Mouse (Mus musculus) hindbrain, embryonic 11.5 days (tissue): Measurements from ENCODE around the gene Atg5. TPM values are rescaled to one million over a fixed set of nuclear protein-coding genes. Genes with fewer than 3 reads are reported as not detected.
A peak's percentile ranks its signal among the peaks of the same experiment; 100 is the strongest.

ENCODE experiments used
- ATAC-seq: fragments of 200-750 bp; cut with Nextera tagmentation; 2 replicates; pipeline ENCODE4 v1.8.0; 2017; ENCODE audit warnings: mild to moderate bottlenecking, moderate TSS enrichment, moderate library complexity; ENCODE audit not compliant: low FRiP score
- DNase-seq: peaks from one replicate; pipeline ENCODE4 v3.0.0-alpha.2; 2015; ENCODE audit warnings: low spot score
- H3K27ac ChIP-seq: fragments of 300-500 bp; sonication (generic); 2 replicates; pipeline ENCODE4 v1.5.1; 2014; ENCODE audit warnings: mild to moderate bottlenecking, low read depth, low read length
- H3K27me3 ChIP-seq: fragments of 300-500 bp; sonication (generic); 2 replicates; pipeline ENCODE4 v1.6.1; 2014; ENCODE audit warnings: mild to moderate bottlenecking, low read length, moderate library complexity, mixed read lengths; ENCODE audit not compliant: control insufficient read depth, insufficient read depth
- H3K36me3 ChIP-seq: fragments of 300-500 bp; sonication (generic); 2 replicates; pipeline ENCODE4 v1.6.1; 2014; ENCODE audit warnings: mild to moderate bottlenecking, low read length, moderate library complexity, mixed read lengths; ENCODE audit not compliant: control insufficient read depth, insufficient read depth
- H3K4me1 ChIP-seq: fragments of 300-500 bp; sonication (generic); replicated peaks from 2 replicates; pipeline ENCODE4 v1.6.1; 2014; ENCODE audit warnings: low read length, mixed read lengths; ENCODE audit not compliant: control insufficient read depth, insufficient read depth
- H3K4me2 ChIP-seq: fragments of 300-500 bp; sonication (generic); replicated peaks from 2 replicates; pipeline ENCODE4 v1.6.1; 2014; ENCODE audit warnings: mild to moderate bottlenecking, low read depth, low read length
- H3K4me3 ChIP-seq: fragments of 300-500 bp; sonication (generic); 2 replicates; pipeline ENCODE4 v1.5.1; 2014; ENCODE audit warnings: low read depth, low read length
- H3K9ac ChIP-seq: fragments of 300-500 bp; sonication (generic); 2 replicates; pipeline ENCODE4 v1.6.1; 2014; ENCODE audit warnings: low read depth, low read length
- H3K9me3 ChIP-seq: fragments of 300-500 bp; sonication (generic); 2 replicates; pipeline ENCODE4 v1.6.1; 2016; ENCODE audit warnings: low read length; ENCODE audit not compliant: control insufficient read depth
- WGBS: fragments of 180-500 bp; shearing (Covaris S2); extraction: QIAGEN DNeasy Blood & Tissue Kit; methylation state at CpG from one replicate; pipeline ENCODE4 v1.1.7; 2014; 5-methylcytosine and 5-hydroxymethylcytosine counted together
- polyA plus RNA-seq: library from polyadenylated mRNA; unstranded; fragments of >200 nt; fragmentation: Nextera tagmentation; extraction: Ambion mirVana; gene quantifications from 2 replicates; pipeline ENCODE4 v1.2.1, GENCODE M21; 2014

The Atg5 gene
- polyA plus RNA-seq, 1 experiment from 2014 or later: 58.7 TPM

- Histone ChIP-seq H3K36me3 (no peaks in the 10 kb centered on the region), H3K9me3 (no peaks in the 10 kb centered on the region), H3K4me2 (peak overlapping the region; percentile 53), H3K27ac (no peak overlapping the region), H3K9ac (no peak overlapping the region), H3K4me3 (peak overlapping the region; percentile 80), H3K27me3 (no peaks in the 10 kb centered on the region), H3K4me1 (no peaks in the 10 kb centered on the region)
- DNase-seq (no peak), ATAC-seq (no peak)
- WGBS: 65% methylated on average over 2 of the region's 2 CpGs
These were observed 1.1 kb downstream of the Atg5 start for GRCm38 (mm10) chr10:44269211-44269610.

GRCm38 (mm10) chr10:44282323-44282722 is 14.2 kb downstream of the Atg5 start:
- no peak overlapping the region for H3K27ac ChIP-seq
- WGBS: 87% methylated on average over 1 of the region's 1 CpGs
- no peak overlapping the region for H3K4me3 ChIP-seq
- DNase-seq: no peak
- no peaks in the 10 kb centered on the region for H3K27me3 ChIP-seq
- H3K4me1 ChIP-seq: no peaks in the 10 kb centered on the region
- H3K9me3 ChIP-seq: no peaks in the 10 kb centered on the region
- H3K36me3 ChIP-seq: no peaks in the 10 kb centered on the region
- H3K9ac ChIP-seq: no peak overlapping the region
- ATAC-seq: no peak
- no peak overlapping the region for H3K4me2 ChIP-seq

GRCm38 (mm10) chr10:44285106-44285505 is 16.9 kb downstream of the Atg5 start:
- Histone ChIP-seq H3K9ac (no peak overlapping the region), H3K4me3 (no peak overlapping the region), H3K9me3 (no peaks in the 10 kb centered on the region), H3K27me3 (no peaks in the 10 kb centered on the region), H3K4me2 (no peak overlapping the region), H3K27ac (no peak overlapping the region), H3K36me3 (no peaks in the 10 kb centered on the region), H3K4me1 (no peaks in the 10 kb centered on the region)
- WGBS: 79% methylated on average over 1 of the region's 1 CpGs
- DNase-seq (no peak), ATAC-seq (no peak)

GRCm38 (mm10) chr10:44285935-44286334 is 17.8 kb downstream of the Atg5 start:
- Histone ChIP-seq H3K27me3 (no peaks in the 10 kb centered on the region), H3K4me3 (no peak overlapping the region), H3K27ac (no peak overlapping the region), H3K9ac (no peak overlapping the region), H3K36me3 (no peaks in the 10 kb centered on the region), H3K9me3 (no peaks in the 10 kb centered on the region), H3K4me1 (no peaks in the 10 kb centered on the region), H3K4me2 (no peak overlapping the region)
- DNase-seq: no peak
- ATAC-seq: no peak
- 94% methylated on average over 4 of the region's 4 CpGs for WGBS

- H3K27ac ChIP-seq: no peak overlapping the region
- DNase-seq (no peak), ATAC-seq (no peak)
- H3K27me3 ChIP-seq: no peaks in the 10 kb centered on the region
- no peaks in the 10 kb centered on the region for H3K36me3 ChIP-seq
- no peaks in the 10 kb centered on the region for H3K4me1 ChIP-seq
- H3K9me3 ChIP-seq: no peaks in the 10 kb centered on the region
- H3K4me3 ChIP-seq: no peak overlapping the region
- WGBS: 93% methylated on average over 2 of the region's 2 CpGs
- no peak overlapping the region for H3K9ac ChIP-seq
- no peak overlapping the region for H3K4me2 ChIP-seq
These were observed 22.7 kb downstream of the Atg5 start for GRCm38 (mm10) chr10:44290876-44291275.

GRCm38 (mm10) chr10:44292205-44292604 is 24.0 kb downstream of the Atg5 start:
- Histone ChIP-seq H3K9ac (no peak overlapping the region), H3K4me1 (no peaks in the 10 kb centered on the region), H3K4me2 (no peak overlapping the region), H3K4me3 (no peak overlapping the region), H3K36me3 (no peaks in the 10 kb centered on the region), H3K27ac (no peak overlapping the region), H3K27me3 (no peaks in the 10 kb centered on the region), H3K9me3 (no peaks in the 10 kb centered on the region)
- ATAC-seq (no peak), DNase-seq (peak; percentile 41)
- 71% methylated on average over 3 of the region's 3 CpGs for WGBS

- ATAC-seq: no peak
- Histone ChIP-seq H3K9ac (no peak overlapping the region), H3K4me3 (no peak overlapping the region), H3K4me1 (no peaks in the 10 kb centered on the region), H3K27me3 (no peaks in the 10 kb centered on the region), H3K4me2 (no peak overlapping the region), H3K9me3 (no peaks in the 10 kb centered on the region), H3K36me3 (no peaks in the 10 kb centered on the region), H3K27ac (no peak overlapping the region)
- WGBS: 89% methylated on average over 9 of the region's 9 CpGs
- no peak for DNase-seq
These were observed 31.0 kb downstream of the Atg5 start for GRCm38 (mm10) chr10:44299165-44299564.

GRCm38 (mm10) chr10:44300078-44300477 is 31.9 kb downstream of the Atg5 start:
- no peak overlapping the region for H3K4me2 ChIP-seq
- H3K9ac ChIP-seq: no peak overlapping the region
- H3K9me3 ChIP-seq: no peaks in the 10 kb centered on the region
- no peak overlapping the region for H3K4me3 ChIP-seq
- no peaks in the 10 kb centered on the region for H3K27me3 ChIP-seq
- no peaks in the 10 kb centered on the region for H3K4me1 ChIP-seq
- WGBS: 92% methylated on average over 4 of the region's 4 CpGs
- H3K36me3 ChIP-seq: no peaks in the 10 kb centered on the region
- DNase-seq (no peak), ATAC-seq (no peak)
- H3K27ac ChIP-seq: no peak overlapping the region

GRCm38 (mm10) chr10:44303648-44304329 is 35.6 kb downstream of the Atg5 start:
- DNase-seq: no peak
- 93% methylated on average over 15 of the region's 15 CpGs for WGBS
- Histone ChIP-seq H3K9me3 (no peaks in the 10 kb centered on the region), H3K27ac (no peak overlapping the region), H3K4me2 (no peak overlapping the region), H3K27me3 (no peaks in the 10 kb centered on the region), H3K9ac (no peak overlapping the region), H3K36me3 (no peaks in the 10 kb centered on the region), H3K4me1 (no peaks in the 10 kb centered on the region), H3K4me3 (no peak overlapping the region)
- no peak for ATAC-seq
